Mouse (Mus musculus): Measurements from ENCODE around the gene Mmd.

DNA sequence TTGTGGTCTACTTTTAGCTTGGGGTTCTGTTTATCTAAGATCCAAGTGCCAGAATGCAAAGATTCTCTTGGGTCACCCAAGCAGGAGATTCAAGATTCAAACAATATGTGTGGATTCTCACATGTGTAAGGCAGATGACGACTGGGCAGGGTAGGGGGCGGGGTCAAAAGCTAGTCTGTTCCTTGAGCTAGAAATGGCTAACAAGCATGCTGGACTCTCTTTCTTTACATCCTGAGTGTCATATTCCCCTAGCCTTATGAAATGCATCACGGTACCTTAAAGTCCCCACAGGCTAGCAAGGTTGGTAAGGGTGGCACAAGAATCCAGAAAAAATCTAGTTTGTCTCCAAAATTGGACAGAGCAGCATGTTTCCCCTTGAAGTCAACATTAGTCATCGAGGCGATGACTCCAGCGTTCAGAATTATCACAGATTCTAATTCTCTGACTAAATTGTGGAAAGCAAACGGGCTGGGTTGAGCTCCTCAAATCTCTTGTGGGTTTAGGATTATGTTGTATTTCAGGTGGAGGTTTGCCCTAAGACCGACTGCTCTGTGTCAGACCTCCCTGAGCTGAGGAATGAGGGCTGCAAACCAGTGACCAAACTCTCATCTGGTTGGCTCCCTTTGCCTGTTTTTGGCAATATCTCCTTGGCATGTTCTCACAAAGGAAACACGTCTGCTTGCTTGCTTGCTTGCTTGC lies 20.9 kb upstream of the Mmd start:
- TF ChIP-seq POLR2A (IDR thresholded peaks at IDR 0.05; ENCODE audit: borderline replicate concordance, control insufficient read depth, low read depth, low read length): no peak
- no peak for TF ChIP-seq CTCF (IDR thresholded peaks at IDR 0.05; ENCODE audit: control insufficient read depth, insufficient read depth, low read length)
